ENCODE assay signal across 7 mouse cellular contexts in the genomic region with DNA sequence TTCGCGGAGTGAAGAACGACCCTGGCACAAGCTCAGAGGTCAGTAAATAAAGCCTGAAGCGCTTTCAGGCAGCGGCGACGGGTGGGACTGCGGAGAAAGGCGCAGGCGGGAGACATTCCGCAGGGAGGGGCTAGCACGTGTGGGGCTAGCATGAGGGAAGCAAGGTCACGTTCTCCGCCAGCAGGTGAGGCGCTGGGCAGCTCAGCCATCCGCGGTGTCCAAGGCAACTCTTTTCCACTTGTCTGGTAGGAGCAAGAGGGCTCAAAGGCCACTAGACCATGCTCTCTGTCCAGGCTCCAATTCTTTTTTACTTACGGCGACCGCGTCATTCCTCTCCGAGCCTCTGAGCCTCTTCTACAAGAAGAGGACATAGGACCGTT. TPM values are rescaled to one million over a fixed set of nuclear protein-coding genes. Genes with fewer than 3 reads are reported as not detected.
DNase-seq lines count a peak whose midpoint lies in the region; ATAC-seq lines count a peak whose summit lies in the region.

No protein-coding gene starts in this region.

- 0 out of 2 replicates have a peak, but pooled peaks have one; percentile 4 for ATAC-seq in hindbrain, embryonic 15.5 days (ENCODE audit: low FRiP score, low read depth)
- no peak for ATAC-seq in stomach, embryonic 14.5 days (ENCODE audit: insufficient number of reproducible peaks, insufficient read depth, low FRiP score, low read depth)

- H3K27me3 ChIP-seq in hindbrain, embryonic 15.5 days: peaks cover 7% of the 10 kb centered on the region; the same call in 1 of the 2 replicates
- H3K27me3 ChIP-seq in limb, embryonic 10.5 days (ENCODE audit: low read depth, poor library complexity, severe bottlenecking): peaks cover 78% of the 10 kb centered on the region
- H3K27me3 ChIP-seq in stomach, embryonic 14.5 days (ENCODE audit: control insufficient read depth, insufficient read depth, low read length): peaks cover 4% of the 10 kb centered on the region; the same call in 1 of the 2 replicates

- H3K27ac ChIP-seq in hindbrain, embryonic 15.5 days (replicated peaks): peak overlapping the region; percentile 79
- H3K27ac ChIP-seq in limb, embryonic 10.5 days: no peak overlapping the region
- H3K27ac ChIP-seq in stomach, embryonic 14.5 days (ENCODE audit: low read length): no peak overlapping the region

- H3K4me1 ChIP-seq in hindbrain, embryonic 15.5 days (replicated peaks): peaks cover 31% of the 10 kb centered on the region
- peaks cover 27% of the 10 kb centered on the region for H3K4me1 ChIP-seq in limb, embryonic 10.5 days
- H3K4me1 ChIP-seq in stomach, embryonic 14.5 days (ENCODE audit: control insufficient read depth, insufficient read depth, low read length): no peaks in the 10 kb centered on the region

- DNase-seq in adrenal gland, adult 2 months: peak; percentile 67
- DNase-seq in cerebellum, adult 9-10 months: peak; percentile 69
- peak; percentile 59 for DNase-seq in gastrocnemius, adult 18-20 months (ENCODE audit: low spot score)
- peak; percentile 79 for DNase-seq in limb, embryonic 10.5 days (ENCODE audit: low spot score)
- peak; percentile 80 for DNase-seq in mesoderm, embryonic 11.5 days (ENCODE audit: low read depth, low spot score)

- peak overlapping the region; percentile 90 for H3K4me2 ChIP-seq in hindbrain, embryonic 15.5 days
- peak overlapping the region; percentile 93 for H3K4me2 ChIP-seq in stomach, embryonic 14.5 days (replicated peaks; ENCODE audit: low read depth, low read length)

- WGBS in hindbrain, embryonic 15.5 days: under 1% methylated on average over 23 of the region's 23 CpGs
- under 1% methylated on average over 23 of the region's 23 CpGs for WGBS in limb, embryonic 10.5 days
- under 1% methylated on average over 23 of the region's 23 CpGs for WGBS in stomach, embryonic 14.5 days

- H3K9ac ChIP-seq in hindbrain, embryonic 15.5 days: peak overlapping the region; percentile 81
- no peak overlapping the region for H3K9ac ChIP-seq in stomach, embryonic 14.5 days (replicated peaks; ENCODE audit: low read depth, low read length)

- H3K36me3 ChIP-seq in hindbrain, embryonic 15.5 days: no peaks in the 10 kb centered on the region
- H3K36me3 ChIP-seq in limb, embryonic 10.5 days: no peaks in the 10 kb centered on the region
- no peaks in the 10 kb centered on the region for H3K36me3 ChIP-seq in stomach, embryonic 14.5 days (ENCODE audit: control insufficient read depth, insufficient read depth, low read length)

- no peaks in the 10 kb centered on the region for H3K9me3 ChIP-seq in hindbrain, embryonic 15.5 days
- no peaks in the 10 kb centered on the region for H3K9me3 ChIP-seq in limb, embryonic 10.5 days (replicated peaks)
- H3K9me3 ChIP-seq in stomach, embryonic 14.5 days (ENCODE audit: control insufficient read depth, low read depth, low read length): no peaks in the 10 kb centered on the region

- peak overlapping the region; percentile 66 for H3K4me3 ChIP-seq in hindbrain, embryonic 15.5 days
- H3K4me3 ChIP-seq in limb, embryonic 10.5 days: peak overlapping the region; percentile 61
- H3K4me3 ChIP-seq in stomach, embryonic 14.5 days (ENCODE audit: low read depth, low read length): peak overlapping the region; percentile 41

RNA-seq across cellular contexts. Expression of a gene that starts 0.6 kb away (rescaled TPM):
- total RNA-seq in adrenal gland, adult 2 months (2021): 100 to 1,000 TPM in 1 of 2 experiments, 10 to 100 TPM in 1; 51.1 to 150 TPM
- 19.0 and 24.8 TPM in 2 replicates for polyA plus RNA-seq in adrenal gland, adult 2 months (2012; rRNA removed)
- total RNA-seq in gastrocnemius, adult 18-20 months (2021): 1,000 to 10,000 TPM in 1 of 2 experiments, 100 to 1,000 TPM in 1; 614 to 1,203 TPM
- 265 and 266 TPM in 2 replicates for polyA plus RNA-seq in hindbrain, embryonic 15.5 days (2015; fragmentation: Nextera tagmentation; extraction: Ambion mirVana)
- 2.2 and 3.0 TPM in 2 replicates for polyA plus RNA-seq in limb, embryonic 10.5 days (2016; fragmentation: Nextera tagmentation; extraction: Ambion mirVana)
- polyA plus RNA-seq in stomach, embryonic 14.5 days (2014; fragmentation: Nextera tagmentation; extraction: Ambion mirVana): 5.1 and 5.6 TPM in 2 replicates

RNA-seq across cellular contexts. Expression of a gene that starts 0.6 kb away (rescaled TPM):
- not detected for total RNA-seq in adrenal gland, adult 2 months (2021)
- 0.34 and 0.64 TPM in 2 replicates for polyA plus RNA-seq in adrenal gland, adult 2 months (2012; rRNA removed)
- under 1 TPM in 1 of 2 experiments, not detected in 1; 0.66 TPM for total RNA-seq in gastrocnemius, adult 18-20 months (2021)
- 1.9 TPM in 2 replicates for polyA plus RNA-seq in hindbrain, embryonic 15.5 days (2015; fragmentation: Nextera tagmentation; extraction: Ambion mirVana)
- polyA plus RNA-seq in limb, embryonic 10.5 days (2016; fragmentation: Nextera tagmentation; extraction: Ambion mirVana): not detected in 2 replicates
- polyA plus RNA-seq in stomach, embryonic 14.5 days (2014; fragmentation: Nextera tagmentation; extraction: Ambion mirVana): not detected in 2 replicates

RNA-seq across cellular contexts. Expression of a gene that starts 28.8 kb away (rescaled TPM):
- 1 to 10 TPM in 1 of 2 experiments, under 1 TPM in 1; 0.93 to 1.0 TPM for total RNA-seq in adrenal gland, adult 2 months (2021)
- 6.2 and 7.1 TPM in 2 replicates for polyA plus RNA-seq in adrenal gland, adult 2 months (2012; rRNA removed)
- 10 to 100 TPM; 71.7 to 80.8 TPM for total RNA-seq in gastrocnemius, adult 18-20 months (2021)
- 36.3 and 37.5 TPM in 2 replicates for polyA plus RNA-seq in hindbrain, embryonic 15.5 days (2015; fragmentation: Nextera tagmentation; extraction: Ambion mirVana)
- 15.2 and 71.5 TPM in 2 replicates for polyA plus RNA-seq in limb, embryonic 10.5 days (2016; fragmentation: Nextera tagmentation; extraction: Ambion mirVana)
- 39.9 and 40.7 TPM in 2 replicates for polyA plus RNA-seq in stomach, embryonic 14.5 days (2014; fragmentation: Nextera tagmentation; extraction: Ambion mirVana)

RNA-seq across cellular contexts. Expression of a gene that starts 51.9 kb away (rescaled TPM):
- total RNA-seq in adrenal gland, adult 2 months (2021): 10 to 100 TPM; 48.9 to 54.2 TPM
- polyA plus RNA-seq in adrenal gland, adult 2 months (2012; rRNA removed): 57.2 and 71.3 TPM in 2 replicates
- 10 to 100 TPM; 42.5 to 44.8 TPM for total RNA-seq in gastrocnemius, adult 18-20 months (2021)
- 84.2 and 85.5 TPM in 2 replicates for polyA plus RNA-seq in hindbrain, embryonic 15.5 days (2015; fragmentation: Nextera tagmentation; extraction: Ambion mirVana)
- 72.9 and 73.5 TPM in 2 replicates for polyA plus RNA-seq in limb, embryonic 10.5 days (2016; fragmentation: Nextera tagmentation; extraction: Ambion mirVana)
- 67.2 and 71.2 TPM in 2 replicates for polyA plus RNA-seq in stomach, embryonic 14.5 days (2014; fragmentation: Nextera tagmentation; extraction: Ambion mirVana)

RNA-seq across cellular contexts. Expression of a gene that starts 52.1 kb away (rescaled TPM):
- total RNA-seq in adrenal gland, adult 2 months (2021): 10 to 100 TPM; 31.4 to 33.6 TPM
- 18.9 and 19.6 TPM in 2 replicates for polyA plus RNA-seq in adrenal gland, adult 2 months (2012; rRNA removed)
- total RNA-seq in gastrocnemius, adult 18-20 months (2021): 10 to 100 TPM; 11.6 to 11.7 TPM
- 95.3 and 98.3 TPM in 2 replicates for polyA plus RNA-seq in hindbrain, embryonic 15.5 days (2015; fragmentation: Nextera tagmentation; extraction: Ambion mirVana)
- polyA plus RNA-seq in limb, embryonic 10.5 days (2016; fragmentation: Nextera tagmentation; extraction: Ambion mirVana): 254 and 257 TPM in 2 replicates
- polyA plus RNA-seq in stomach, embryonic 14.5 days (2014; fragmentation: Nextera tagmentation; extraction: Ambion mirVana): 146 and 148 TPM in 2 replicates

Comparison
In these comparisons a context has a peak if more than half of its experiments do, and no peak if none do; other contexts are left out.
1. RNA of a gene that starts 0.6 kb away (polyA plus RNA-seq): 265 to 266 TPM in hindbrain, embryonic 15.5 days; 19.0 to 24.8 TPM in adrenal gland, adult 2 months, 5.1 to 5.6 TPM in stomach, embryonic 14.5 days and 2.2 to 3.0 TPM in limb, embryonic 10.5 days; every median in the first group is over 10 times any median in the second.
2. Peak in every context shown above with its lines, with median percentiles within 50 percentile points of each other: DNase-seq and H3K4me3 ChIP-seq.